Mouse (Mus musculus) urinary bladder, postnatal 14 days (tissue): Measurements from ENCODE around the gene Adsl.
A peak's percentile ranks its signal among the peaks of the same experiment; 100 is the strongest.

Experiments used
- DNase-seq: peaks from one replicate; pipeline ENCODE4 v3.0.0; 2021; ENCODE audit warnings: low spot score

Gene Adsl

DNA sequence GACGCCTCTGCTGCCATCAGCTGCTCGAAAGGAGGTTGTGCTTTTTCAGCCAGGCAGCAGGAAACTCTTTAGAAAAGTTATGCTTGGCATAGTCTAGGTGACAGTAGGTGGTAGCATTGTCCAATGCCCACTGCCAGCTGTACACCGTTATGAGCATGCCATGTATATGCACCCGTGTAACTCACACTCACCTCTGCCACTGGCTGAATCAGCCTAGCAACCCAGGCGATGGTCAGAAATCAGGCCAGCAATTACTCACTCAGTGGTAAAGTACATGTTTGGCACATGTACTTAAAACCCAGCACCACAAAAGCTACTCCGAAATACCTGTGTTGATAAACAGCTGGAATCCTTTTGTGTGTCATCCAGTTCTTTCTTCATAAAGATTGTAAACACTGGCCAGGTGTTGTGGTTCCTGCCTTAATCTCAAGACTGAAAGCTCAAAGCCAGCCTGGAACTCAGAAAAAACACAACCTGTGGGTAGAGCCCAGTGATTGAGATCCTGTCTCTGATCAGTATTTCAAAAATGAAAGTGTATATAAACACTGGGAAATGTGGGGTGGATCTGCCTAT lies 6.7 kb upstream of the Adsl start:
- no peak for DNase-seq

- peak; percentile 38 for DNase-seq
Observed at GRCm38 (mm10) chr15:80945851-80946250, 2.4 kb upstream of the Adsl start.

DNA sequence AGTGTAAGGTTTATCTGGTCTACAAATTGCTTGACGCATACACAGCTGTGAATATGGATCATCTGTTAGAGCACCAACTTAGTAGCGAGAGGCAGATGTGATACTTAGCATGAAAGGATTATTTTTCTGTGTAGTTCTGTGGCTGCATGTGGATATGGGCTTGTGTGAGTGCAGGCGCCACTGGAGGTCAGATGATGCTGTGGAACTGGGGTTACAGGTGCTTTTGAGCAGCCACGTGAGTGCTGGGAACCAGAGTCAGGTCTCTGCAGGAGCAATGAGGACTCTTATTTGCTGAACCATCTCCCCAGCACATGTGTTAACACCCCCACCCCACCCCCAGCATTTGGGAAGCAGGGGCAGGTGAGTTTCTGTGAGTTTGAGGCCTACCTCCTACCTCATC lies 1.1 kb downstream of the Adsl start:
- DNase-seq: no peak

DNA sequence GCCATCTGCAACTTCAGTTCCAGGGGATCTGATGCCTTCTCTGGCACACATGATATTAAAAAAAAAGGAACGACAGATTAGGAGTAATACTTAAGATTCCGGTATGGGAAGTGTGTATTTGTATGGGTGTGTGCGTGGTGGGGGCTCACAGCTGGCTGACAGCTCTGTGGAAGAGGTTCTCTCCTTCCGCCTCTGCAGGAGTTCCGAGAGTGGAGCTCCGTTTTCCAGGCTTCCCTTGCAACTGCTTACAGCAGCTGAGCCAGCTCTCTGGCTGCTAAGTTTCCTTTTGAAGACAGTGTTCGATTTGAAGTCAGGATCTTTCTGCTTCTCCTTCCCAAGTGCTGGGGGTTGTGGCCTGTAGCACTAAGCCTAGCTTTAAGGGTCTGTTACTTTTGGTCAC lies 1.8 kb downstream of the Adsl start:
- DNase-seq: no peak

GRCm38 (mm10) chr15:80953971-80954370 lies 5.7 kb downstream of the Adsl start:
- DNase-seq: no peak

- DNase-seq: no peak
Observed at GRCm38 (mm10) chr15:80954861-80955260, 6.6 kb downstream of the Adsl start.

GRCm38 (mm10) chr15:80955836-80956438 lies 7.6 kb downstream of the Adsl start:
- DNase-seq: no peak

- no peak for DNase-seq
Observed at GRCm38 (mm10) chr15:80969371-80969770, 21.1 kb downstream of the Adsl start.

- no peak for DNase-seq
Observed at GRCm38 (mm10) chr15:80974311-80974710, 26.0 kb downstream of the Adsl start.

GRCm38 (mm10) chr15:80975666-80976065 lies 27.4 kb downstream of the Adsl start:
- DNase-seq: no peak

- DNase-seq: peak; percentile 87
Observed at GRCm38 (mm10) chr15:80977620-80978334, 29.5 kb downstream of the Adsl start, which contains the start of gene Sgsm3. Gene Sgsm3, plus strand, starts transcription at chr15:80977765.

- DNase-seq: no peak
Observed at GRCm38 (mm10) chr15:80979611-80980010, 31.3 kb downstream of the Adsl start.

- no peak for DNase-seq
Observed at GRCm38 (mm10) chr15:80981176-80981575, 32.9 kb downstream of the Adsl start.

GRCm38 (mm10) chr15:80983264-80983663 lies 35.0 kb downstream of the Adsl start:
- DNase-seq: no peak

DNA sequence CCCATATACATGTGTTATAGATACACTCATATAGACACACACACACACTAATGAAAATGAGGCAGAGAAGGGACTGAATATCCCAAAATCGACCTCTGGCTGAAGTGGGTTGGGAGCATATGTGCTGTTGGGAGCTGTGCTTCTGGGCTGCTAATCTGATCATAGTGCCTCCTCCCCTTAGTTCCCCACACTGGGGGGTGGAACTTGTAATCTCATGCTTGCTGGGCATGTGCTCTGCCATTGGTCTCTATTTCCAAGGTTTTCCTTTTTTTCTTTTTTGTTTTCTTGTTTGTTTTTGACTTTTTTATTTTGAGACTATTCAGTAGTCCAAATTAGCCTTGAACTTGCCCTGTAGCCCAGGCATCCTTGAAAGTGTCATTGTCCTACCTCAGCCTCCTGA lies 40.0 kb downstream of the Adsl start:
- DNase-seq: no peak

DNA sequence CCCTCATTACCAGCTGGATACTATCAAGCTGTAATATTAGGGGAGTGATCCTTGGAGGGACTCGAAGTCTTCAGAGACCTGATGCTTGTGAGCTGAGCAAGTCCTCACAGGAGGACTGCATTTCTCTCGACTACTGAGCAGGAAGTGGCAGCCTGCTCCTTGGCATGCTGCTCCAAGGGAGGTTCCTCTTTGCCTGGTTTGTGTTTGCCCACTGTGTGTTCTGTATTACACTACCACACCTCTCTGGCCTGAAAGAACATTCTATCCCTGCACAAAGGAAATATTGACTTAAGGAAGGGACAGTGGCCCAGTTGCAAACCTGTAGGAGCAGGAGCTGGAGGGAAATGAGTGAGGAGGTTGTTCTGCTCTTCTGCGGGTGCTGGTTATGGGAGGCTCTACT lies 41.4 kb downstream of the Adsl start:
- DNase-seq: peak; percentile 69

DNA sequence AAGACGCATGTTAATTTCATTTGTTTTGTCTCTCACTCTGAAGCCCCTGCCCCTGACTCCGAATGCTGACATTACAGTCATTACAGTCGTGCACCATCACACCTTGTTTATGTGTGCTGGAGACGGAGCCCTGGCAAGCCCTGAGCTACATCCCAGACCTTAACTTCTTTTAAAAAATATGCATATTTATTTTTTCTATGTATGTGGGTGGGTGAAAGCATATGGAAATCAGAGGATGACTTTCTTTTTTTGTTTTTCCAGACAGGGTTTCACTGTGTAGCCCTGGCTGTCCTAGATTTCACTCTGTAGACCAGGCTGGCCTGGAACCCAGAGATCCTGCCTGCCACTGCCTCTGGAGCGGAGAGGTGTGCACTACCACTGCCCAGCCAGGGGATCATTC lies 46.7 kb downstream of the Adsl start:
- DNase-seq: no peak

GRCm38 (mm10) chr15:80996090-80996835 lies 48.0 kb downstream of the Adsl start:
- DNase-seq: no peak

GRCm38 (mm10) chr15:80997077-80997476 lies 48.8 kb downstream of the Adsl start:
- no peak for DNase-seq

- no peak for DNase-seq
Observed at GRCm38 (mm10) chr15:81000419-81001138, 52.3 kb downstream of the Adsl start.

DNA sequence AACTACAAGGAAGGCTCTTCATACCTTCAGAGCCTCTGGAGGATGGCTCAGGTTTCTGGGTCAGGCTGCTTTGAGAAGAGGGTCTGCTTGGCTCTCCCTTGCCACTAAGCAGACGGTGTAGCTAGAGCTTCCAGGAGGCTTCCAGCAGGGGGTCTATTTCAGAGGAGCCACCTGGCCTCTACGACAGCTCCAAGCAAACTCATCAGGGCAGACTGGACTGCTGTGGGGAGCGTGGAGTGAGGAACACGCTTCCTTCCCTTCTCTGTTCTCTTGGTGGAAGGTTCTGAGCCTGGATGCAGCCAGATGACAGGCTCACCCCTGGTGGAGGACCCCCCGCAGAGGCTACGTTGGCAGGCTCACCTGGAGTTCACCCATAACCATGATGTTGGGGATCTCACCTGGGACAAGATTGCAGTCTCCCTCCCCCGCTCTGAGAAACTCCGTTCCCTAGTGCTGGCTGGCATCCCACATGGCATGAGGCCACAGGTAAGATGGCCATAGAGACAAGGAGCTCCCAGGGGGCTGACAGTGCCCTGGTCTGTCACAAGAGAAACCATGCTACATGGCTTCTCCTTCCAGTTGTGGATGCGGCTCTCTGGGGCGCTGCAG lies 57.9 kb downstream of the Adsl start:
- no peak for DNase-seq

GRCm38 (mm10) chr15:81007339-81007738 lies 59.0 kb downstream of the Adsl start:
- no peak for DNase-seq
